In genomic region chr5:112402437-112402836, GRCm38 (mm10) we compare ENCODE assay signal across 19 mouse cellular contexts. TPM values are rescaled to one million over a fixed set of nuclear protein-coding genes. Genes with fewer than 3 reads are reported as not detected.
"Had no signal": no experiment of that assay in that cellular context is flagged by ENCODE, and none has a peak within 500 bp of the region (broad histone marks: within the 10 kb centered on the region; RNA-seq: fewer than 3 reads in every experiment).

No protein-coding gene starts in this region.

- DNase-seq: liver; liver, embryonic 13.5 days; liver, postnatal 0 days; lung, postnatal 36 days; right cerebral cortex, postnatal 14 days; thymus, adult 2 months; thymus, postnatal 25 days; thymus, postnatal 4 days had no signal

- H3K4me2 ChIP-seq: liver, embryonic 11.5 days; liver, embryonic 13.5 days; liver, embryonic 15.5 days; midbrain, embryonic 12.5 days; midbrain, embryonic 15.5 days; neural tube, embryonic 12.5 days; stomach, embryonic 15.5 days had no signal

- H3K27me3 ChIP-seq: liver, embryonic 13.5 days; midbrain, embryonic 12.5 days; midbrain, embryonic 15.5 days; neural tube, embryonic 12.5 days; stomach, embryonic 15.5 days had no signal

- H3K4me1 ChIP-seq: liver, embryonic 13.5 days; liver, embryonic 15.5 days; midbrain, embryonic 12.5 days; midbrain, embryonic 15.5 days; neural tube, embryonic 12.5 days; stomach, embryonic 15.5 days had no signal

- H3K4me3 ChIP-seq: liver, embryonic 13.5 days; liver, embryonic 15.5 days; megakaryocyte, embryonic 14.5 days; midbrain, embryonic 12.5 days; midbrain, embryonic 15.5 days; neural tube, embryonic 12.5 days; stomach, embryonic 15.5 days had no signal

- H3K9ac ChIP-seq: liver, embryonic 13.5 days; liver, embryonic 15.5 days; liver, postnatal 0 days; midbrain, embryonic 12.5 days; midbrain, embryonic 15.5 days; neural tube, embryonic 12.5 days; stomach, embryonic 15.5 days had no signal

- ATAC-seq: liver, postnatal 0 days; midbrain, embryonic 15.5 days had no signal

- H3K27ac ChIP-seq: liver, embryonic 13.5 days; liver, embryonic 15.5 days; macrophage; midbrain, embryonic 12.5 days; midbrain, embryonic 15.5 days; neural tube, embryonic 12.5 days; stomach, embryonic 15.5 days had no signal

- H3K9me3 ChIP-seq: liver, embryonic 13.5 days; liver, embryonic 15.5 days; midbrain, embryonic 12.5 days; midbrain, embryonic 15.5 days; neural tube, embryonic 12.5 days; stomach, embryonic 15.5 days had no signal

- H3K36me3 ChIP-seq: liver, embryonic 13.5 days; liver, embryonic 15.5 days; midbrain, embryonic 12.5 days; midbrain, embryonic 15.5 days; neural tube, embryonic 12.5 days; stomach, embryonic 15.5 days had no signal

RNA-seq across cellular contexts. Expression of gene Asphd2, which starts 7.8 kb away (rescaled TPM):
- polyA plus RNA-seq: macrophage had no signal

RNA-seq across cellular contexts. Expression of gene Gm6583, which starts 46.6 kb away (rescaled TPM):
- polyA plus RNA-seq: midbrain, postnatal 0 days; spleen, adult 2 months; thymus, adult 2 months; urinary bladder, adult 2 months had no signal

RNA-seq across cellular contexts. Expression of gene Gm6588, which starts 46.8 kb away (rescaled TPM):
- polyA plus RNA-seq: liver, embryonic 11.5 days; liver, embryonic 13.5 days; liver, embryonic 15.5 days; liver, postnatal 0 days; macrophage; spleen, adult 2 months; urinary bladder, adult 2 months had no signal
